Mouse (Mus musculus) yolk sac, embryonic 10.5 days (tissue): Measurements from ENCODE around the gene Gm12258.
"Not testable (repeated sequence)": the region's sequence is repeated elsewhere in the genome, so short reads cannot be mapped to it uniquely, and the experiment has no call there.

Experiments used
- DNase-seq: peaks from one replicate; pipeline ENCODE4 v3.0.0-alpha.2; 2017; ENCODE audit warnings: low spot score

The Gm12258 gene

DNA sequence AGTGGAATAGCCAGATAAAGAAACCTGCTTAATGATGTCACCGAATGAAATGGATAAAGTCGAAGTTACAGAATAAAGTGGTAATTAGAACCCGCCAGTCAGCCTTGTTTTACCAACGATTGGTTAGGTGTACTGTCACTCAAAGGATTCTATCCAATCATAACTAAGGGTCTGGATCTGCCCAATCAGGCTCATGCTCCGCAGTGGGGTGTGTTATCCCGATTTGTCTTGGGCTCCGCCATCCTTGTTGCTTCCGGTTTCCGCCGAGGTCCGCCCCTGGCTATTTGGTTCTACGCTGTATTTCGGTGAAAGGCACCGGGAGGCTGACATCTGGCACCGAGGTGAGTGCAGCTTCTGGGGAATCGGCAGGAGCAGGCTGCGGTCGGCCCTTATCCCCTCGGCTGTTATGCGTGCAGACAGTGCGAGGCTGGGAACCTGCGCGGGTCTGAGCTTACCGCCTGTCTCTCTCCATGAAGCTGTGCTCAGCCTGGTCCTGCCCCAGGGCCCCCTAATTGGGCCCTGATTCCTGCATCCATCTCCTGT is at the start of gene Gm12258:
Gene Gm12258, plus strand, starts transcription at position 240 of the 543 bp plus-strand sequence.
- DNase-seq: peak; percentile 93

DNA sequence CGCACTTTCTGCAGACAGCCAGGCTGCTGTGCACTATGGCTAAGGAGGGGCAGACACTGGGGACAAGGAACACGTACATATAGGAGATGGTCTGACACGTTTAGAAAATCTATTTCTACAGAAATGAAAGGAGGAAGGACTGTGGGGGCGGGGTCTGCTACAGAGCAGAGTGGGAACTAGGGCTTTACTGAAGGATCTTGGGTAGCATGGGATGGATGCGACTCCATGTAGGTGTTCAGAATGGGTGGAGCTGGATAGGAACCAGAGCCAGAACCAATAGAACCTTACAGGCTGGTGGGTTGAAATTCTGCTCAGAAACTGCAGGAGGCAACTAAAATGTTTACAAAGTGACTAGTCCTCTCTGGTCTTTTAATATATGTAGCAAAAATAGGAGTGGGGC is 47.2 kb upstream of the Gm12258 start:
- DNase-seq: no peak

DNA sequence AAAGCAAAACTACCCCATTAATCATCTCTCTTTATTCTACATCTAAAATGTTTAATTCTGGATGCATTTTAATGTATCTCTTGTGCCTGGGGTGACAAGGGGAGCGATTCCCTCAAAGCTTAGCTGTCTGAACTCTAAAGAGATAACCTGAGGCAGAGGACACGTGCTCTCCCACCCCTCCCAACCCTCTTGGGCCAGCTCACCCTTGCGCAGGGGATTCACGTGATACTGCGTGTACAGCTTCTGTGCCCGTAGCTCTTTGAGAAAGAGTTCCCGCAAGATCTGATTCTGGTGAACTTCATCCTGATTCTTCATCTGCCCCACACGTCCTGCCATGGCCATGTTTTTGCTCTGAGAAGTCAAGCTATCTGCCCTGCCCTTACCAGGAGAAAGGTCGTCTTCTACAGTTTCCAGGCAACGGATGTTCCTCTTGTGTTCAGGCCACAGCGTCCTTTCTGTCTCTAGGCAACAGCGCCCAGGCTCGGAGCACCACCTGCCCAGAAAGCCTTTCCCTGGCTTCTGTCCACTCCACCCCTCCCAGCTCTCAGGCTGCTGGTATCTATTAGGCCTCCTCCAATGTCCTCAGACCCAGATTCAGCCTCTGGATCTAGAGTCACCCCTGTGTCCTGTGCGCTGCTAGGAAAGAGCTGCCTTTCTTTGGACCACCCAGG is 45.3 kb upstream of the Gm12258 start, which contains the start of gene Fam183b:
Gene Fam183b, minus strand, starts transcription at position 403 of the 671 bp plus-strand sequence.
- DNase-seq: peak; percentile 27

DNA sequence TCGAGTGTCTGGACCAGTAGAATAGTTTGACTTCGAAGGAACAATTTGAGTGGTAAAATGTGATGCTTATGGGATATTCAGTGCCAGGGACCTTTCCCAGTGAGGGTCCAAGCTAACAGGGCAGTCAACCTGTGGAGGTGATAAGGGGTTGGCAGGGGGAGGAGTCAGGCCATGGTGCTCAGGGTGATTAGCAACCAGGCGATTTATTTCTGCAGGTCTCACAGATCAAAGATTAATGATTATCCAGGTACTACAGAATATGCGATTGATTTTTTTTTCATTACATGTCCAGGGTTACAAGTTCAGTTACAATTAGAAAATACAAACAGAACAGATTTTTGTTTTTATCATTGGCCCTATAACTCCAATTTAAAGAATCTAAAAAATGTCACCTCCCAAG is 43.1 kb upstream of the Gm12258 start:
- DNase-seq: no peak

DNA sequence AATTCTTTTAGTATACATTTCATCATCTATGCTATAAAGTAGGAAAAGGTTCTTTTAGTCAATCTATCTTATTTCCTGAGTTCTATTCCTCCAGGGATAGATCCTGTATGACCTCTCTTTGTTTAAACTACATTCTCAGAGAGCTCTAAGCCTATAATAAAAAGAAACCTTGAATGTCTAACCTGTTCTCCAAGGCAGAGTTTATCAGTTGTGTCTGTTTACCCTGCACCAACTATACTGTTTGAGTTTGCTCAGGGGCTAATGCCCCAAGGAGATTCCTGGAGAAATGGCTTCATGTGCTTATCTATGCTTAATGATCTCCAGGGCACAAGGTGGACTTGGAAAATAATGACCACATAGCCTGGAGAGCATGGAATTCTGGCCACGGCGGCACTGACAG is 42.6 kb upstream of the Gm12258 start:
- peak; percentile 45 for DNase-seq

DNA sequence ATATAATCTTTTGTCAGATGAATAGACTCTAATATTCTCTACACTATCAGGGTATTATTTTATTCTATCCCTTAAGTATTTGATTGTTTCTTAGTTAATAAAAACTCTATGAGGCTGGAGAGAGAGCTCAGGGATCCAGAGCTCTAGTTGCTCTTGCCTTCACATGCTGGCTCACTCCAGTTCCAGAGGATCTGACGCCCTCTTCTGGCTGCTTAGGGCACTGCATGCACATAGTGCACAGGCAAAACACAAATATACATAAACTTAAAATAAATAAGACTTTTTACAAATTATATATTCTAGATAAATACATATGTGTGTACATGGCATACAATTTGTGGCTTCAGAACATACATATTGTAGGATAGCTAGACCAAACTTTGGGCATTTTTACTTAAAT is 35.0 kb upstream of the Gm12258 start:
- DNase-seq: no peak

DNA sequence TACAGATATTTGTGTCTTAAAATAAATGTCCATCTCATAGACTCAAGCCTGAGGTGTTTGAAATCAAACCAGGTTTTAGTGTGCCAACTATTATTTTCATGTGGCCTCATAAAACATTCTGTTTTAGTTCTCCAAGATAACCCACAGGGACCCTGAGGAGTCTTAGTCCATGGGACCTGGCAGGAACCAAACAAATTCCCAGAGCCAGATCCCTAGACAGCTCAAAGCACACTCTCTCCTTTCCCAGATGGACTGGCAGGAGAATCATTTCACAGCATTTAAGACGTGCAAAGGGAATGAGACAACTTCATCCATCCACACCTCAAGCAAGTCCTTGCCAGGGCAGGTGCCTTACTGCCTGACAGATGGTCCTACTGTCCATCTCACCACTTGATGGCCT is 32.3 kb upstream of the Gm12258 start, which contains the start of gene Olfr313:
Gene Olfr313, plus strand, starts transcription at position 301 of the 400 bp plus-strand sequence.
- not testable (repeated sequence) for DNase-seq

DNA sequence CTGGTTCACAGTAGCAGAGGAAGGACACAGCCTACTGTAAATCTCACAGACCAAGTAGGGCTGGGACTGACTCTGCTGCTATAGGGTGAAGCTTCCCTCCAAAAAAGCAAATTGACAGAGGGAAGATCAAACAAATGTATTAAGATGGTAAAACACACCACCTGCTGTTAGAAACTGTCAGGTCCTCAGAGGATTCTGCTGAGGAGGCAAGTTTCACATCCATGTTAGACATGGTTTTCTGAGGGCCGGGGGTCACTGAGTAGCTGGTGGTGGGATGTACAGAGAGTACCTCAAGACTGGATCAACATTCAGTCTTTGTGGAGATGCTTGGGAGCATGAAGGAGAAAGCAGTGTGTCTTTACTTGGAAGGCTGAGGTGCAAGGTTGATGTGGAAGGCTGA is 31.3 kb upstream of the Gm12258 start:
- DNase-seq: no peak

DNA sequence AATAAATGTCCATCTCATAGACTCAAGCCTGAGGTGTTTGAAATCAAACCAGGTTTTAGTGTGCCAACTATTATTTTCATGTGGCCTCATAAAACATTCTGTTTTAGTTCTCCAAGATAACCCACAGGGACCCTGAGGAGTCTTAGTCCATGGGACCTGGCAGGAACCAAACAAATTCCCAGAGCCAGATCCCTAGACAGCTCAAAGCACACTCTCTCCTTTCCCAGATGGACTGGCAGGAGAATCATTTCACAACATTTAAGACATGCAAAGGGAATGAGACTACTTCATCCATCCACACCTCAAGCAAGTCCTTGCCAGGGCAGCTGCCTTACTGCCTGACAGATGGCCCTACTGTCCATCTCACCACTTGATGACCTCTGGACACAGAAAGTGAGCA is 18.0 kb upstream of the Gm12258 start, which contains the start of gene Olfr312:
Gene Olfr312, plus strand, starts transcription at position 301 of the 400 bp plus-strand sequence.
- not testable (repeated sequence) for DNase-seq

DNA sequence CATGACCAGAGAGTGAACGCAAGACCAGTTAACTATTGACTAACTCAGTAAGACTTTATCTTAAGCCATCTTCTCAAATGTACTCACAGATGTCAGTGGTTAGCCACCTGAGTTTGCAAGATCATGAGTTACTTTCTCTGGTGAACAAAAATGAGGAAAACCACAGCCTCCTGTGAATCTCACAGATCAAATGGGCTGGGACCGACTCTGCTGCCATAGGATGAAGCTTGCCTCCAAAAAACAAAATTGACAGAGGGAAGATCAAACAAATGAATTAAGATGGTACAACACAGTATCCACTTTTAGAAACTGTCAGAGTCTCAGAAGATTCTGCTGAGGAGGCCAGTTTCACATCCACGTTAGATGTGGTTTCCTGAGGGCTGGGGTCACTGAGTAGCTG is 17.2 kb upstream of the Gm12258 start:
- no peak for DNase-seq

DNA sequence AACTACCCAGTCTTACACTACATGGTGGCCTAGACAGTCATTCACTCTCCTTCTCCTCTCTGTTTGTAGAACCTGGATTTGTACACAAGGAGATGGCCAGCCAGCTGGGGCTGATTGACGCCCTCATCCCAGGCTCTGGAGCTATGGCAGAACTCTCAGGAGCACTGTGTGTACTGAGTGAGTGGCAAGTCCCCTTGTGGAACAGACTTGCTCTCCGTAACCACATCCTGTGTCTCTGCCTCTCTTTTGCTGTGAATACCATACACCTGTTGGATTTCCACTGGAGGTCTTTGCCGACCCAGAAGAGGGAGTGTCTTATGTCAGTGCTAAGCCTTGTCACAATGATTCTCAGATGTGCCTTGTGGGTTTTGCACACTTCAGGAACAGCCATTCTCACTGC is 14.4 kb upstream of the Gm12258 start:
- DNase-seq: not testable (repeated sequence)

DNA sequence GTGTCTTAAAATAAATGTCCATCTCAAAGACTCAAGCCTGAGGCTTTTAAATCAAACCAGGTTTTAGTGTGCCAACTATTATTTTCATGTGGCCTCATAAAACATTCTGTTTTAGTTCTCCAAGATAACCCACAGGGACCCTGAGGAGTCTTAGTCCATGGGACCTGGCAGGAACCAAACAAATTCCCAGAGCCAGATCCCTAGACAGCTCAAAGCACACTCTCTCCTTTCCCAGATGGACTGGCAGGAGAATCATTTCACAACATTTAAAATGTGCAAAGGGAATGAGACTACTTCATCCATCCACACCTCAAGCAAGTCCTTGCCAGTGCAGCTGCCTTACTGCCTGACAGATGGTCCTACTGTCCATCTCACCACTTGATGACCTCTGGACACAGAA is 8.0 kb upstream of the Gm12258 start, which contains the start of gene Olfr311:
Gene Olfr311, plus strand, starts transcription at position 301 of the 400 bp plus-strand sequence.
- not testable (repeated sequence) for DNase-seq

DNA sequence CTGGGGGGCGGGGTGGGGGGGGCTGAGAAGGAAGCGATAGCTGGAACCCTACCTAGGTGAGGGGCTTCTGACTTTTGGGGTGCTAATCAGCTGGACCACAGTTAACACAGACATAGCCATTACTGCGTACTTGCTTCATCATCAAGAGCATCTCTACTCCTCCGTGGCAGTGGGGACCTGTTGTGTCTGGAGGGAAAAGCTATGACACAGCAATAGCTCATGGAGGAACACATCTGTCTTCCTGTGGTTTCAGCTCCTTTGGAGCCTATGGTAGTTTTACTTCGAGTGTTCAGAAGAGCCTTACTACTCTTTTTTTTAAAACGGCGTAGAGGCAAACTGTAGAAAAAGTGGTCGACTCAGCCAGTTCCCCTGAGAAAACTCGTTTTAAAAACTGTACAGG is 678 bp downstream of the Gm12258 start:
- DNase-seq: no peak

DNA sequence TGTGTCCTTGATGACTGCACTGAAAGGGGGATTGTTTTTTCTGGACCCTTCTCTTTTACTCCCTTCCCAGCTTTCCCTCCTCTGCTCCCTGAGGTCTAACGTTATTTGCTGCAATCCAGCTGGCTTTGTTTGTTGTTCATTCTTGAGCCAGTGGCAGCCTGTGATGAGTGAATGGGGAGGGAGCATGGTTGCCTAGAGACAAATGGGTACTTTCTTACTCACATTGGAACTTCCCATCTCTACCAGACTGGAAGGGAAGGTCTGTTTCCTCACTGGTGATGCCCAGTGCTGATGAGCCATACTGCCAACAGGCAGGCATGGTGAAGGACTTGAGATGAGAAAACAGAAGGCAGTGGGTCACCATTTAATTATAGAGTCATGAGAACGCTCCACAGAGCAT is 2.8 kb downstream of the Gm12258 start:
- DNase-seq: no peak

DNA sequence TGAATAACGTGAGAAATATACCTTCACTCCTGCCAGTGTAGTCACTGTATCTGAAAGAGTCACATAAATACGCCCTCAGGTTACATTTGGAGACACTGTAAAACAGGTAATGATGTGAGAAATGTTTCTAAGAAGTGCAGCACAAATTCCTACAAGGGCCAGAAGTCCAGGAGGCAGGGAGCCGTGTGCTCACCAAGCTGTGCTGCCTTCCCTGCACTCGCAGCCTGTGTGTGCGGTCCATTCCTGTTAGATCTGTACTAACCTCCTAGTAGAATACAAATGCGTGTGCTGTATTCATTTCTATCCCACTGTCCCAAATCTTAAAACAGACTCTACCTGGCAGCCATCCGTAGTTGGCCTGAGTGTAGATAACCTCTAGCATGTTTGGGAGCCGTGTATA is 13.8 kb downstream of the Gm12258 start:
- no peak for DNase-seq

DNA sequence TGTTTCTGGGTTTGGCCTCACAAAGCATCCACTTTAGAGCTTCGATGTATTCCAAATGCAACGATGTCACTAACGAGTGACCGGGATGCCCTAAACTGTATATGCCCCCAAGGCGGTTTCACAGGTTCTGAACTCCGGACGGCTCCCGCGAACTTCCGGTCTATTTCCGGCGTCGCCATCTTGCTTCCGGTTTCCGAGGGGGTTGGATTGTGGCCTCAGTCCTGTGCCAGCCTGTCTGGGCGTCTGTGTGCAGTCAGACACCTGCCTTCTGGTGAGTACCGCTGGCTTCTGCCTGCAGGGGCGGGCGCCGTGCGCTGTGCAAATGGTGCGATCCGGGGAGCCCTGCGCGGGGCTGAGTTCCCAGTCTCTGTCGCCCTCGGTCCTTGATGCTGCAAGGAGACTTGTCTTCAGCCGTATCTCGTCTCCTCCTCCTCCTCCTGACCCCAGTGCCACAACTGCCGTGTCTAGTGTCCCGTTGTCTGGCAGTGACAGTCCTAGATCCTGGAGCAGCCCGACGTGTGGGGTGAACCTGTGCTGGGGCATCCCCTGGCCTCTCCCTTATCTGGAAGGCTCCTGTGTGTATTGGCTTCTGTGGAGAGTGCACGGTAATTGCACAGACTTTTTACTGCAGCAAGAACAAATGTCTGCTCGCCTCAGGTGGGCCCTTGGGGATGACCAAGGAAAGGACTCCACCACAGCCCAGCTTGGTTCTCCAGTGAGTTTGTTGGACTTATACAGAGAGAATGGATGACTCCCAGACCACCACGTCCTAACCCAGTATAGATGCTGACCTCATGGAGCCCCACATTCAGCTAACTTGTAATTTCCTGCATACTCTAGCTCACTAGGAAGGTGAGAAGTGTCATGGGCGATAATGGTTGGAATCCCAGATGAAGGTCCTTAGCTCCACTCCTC is 20.3 kb downstream of the Gm12258 start, which contains the start of gene 2810021J22Rik:
Gene 2810021J22Rik, plus strand, starts transcription at position 178 of the 915 bp plus-strand sequence.
- peak; percentile 86 for DNase-seq

DNA sequence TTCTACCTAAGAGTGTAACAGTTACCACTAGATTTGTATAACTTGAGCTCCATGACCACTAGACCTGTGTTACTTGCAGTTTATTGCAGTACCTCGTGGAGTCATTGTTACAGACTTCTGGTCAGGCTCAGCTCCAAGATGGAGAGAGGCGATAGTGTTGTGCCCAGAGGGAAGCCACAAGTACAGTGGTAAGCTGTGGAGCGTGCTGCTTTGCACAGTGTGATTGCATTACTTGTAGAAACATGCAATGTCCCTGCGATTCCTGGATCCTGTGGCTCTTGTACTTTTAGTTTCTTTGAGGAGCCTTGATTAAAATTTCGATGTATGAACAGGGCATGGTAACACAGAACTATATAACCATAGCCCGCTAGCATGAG is 21.0 kb downstream of the Gm12258 start:
- DNase-seq: no peak

DNA sequence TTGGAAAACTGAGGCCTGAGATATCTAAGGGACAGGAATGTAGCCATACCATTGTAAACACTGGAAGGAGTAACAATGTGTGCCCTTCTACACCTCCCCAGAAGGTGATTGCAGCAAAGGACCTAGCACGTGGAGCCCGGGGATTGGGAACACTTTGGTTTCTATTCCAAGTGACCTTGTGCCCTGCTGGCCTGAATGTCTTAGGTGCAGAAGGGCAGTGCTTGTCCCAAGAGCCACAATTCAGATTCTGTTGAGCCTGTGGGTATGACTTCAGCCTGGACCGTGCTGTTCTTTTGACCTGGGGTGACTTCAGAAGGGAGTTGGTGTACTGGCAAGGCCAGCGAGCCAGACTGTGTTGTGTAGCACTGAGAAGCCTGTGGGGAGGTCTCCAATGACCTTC is 24.0 kb downstream of the Gm12258 start:
- DNase-seq: no peak

DNA sequence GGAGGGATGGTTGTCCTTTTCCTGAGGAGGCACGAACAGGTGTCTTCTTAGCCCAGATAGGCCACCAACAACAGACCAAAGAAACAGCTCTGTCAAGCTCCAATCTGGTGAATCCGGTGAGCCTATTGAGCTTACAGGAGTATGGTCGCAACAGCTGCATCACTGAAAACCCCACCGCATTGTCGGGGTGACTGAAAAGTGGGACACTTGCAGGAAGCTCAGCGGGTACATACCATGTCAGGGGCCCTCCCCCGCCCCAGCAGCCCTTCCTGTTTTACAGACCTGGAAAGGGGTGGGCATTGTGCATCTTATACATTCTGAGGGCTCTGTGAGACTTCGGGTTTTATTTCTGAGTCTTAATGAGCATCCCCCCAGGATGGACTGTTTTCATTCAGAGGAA is 36.8 kb downstream of the Gm12258 start:
- DNase-seq: no peak

DNA sequence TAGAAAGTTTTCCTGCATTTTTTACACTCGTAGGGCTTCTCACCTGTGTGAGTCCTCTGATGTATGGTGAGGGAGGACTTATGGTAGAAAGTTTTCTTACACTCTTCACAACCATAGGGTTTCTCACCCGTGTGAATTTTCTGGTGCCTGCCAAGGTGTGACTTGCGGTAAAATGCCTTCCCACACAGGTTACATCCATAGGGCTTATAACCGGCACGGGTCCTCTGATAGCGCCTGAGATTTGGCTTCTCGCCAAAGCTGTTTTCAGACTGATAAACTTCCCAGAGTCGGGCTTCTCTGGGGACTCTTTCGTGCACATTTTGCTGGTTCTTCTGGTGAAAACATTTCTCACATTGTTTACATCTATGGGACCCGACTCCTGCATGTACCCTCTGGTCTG is 43.6 kb downstream of the Gm12258 start:
- DNase-seq: no peak

DNA sequence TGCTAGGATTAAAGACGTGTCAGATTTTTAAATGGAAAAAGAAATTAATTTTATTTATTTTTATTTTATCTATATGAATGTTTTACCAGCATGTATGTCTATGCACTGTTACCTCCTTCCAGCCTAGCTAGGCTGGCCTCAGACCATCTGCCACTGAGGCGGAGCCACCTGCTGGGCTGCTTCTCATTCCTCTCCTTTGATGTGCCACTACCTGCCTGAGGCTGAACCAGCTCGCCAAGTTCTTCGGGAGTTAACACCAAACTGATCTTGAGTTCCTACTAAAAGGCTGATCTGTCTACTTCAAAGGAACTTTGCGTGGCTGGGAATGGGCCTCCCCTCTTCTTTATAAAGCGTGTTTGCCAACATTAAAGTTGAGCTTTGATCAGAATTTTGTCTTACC is 47.5 kb downstream of the Gm12258 start:
- no peak for DNase-seq

DNA sequence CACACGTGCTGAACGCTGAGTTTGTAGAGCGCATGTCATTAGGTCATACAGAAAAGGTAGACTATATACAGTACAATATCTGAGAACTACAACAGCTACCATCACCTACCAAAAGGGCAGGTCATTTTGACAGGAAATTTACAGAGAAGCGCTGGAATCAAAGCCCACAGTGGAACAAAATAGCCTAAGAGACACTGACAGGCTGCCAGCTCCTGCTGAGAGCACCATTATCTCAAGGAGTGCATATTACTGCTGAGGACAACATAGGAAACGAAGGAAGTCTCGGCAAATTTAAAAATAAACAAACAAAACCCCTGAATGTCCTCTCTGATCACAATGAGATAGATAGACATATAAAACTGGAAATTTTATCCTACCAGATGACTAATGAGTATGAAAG is 50.5 kb downstream of the Gm12258 start:
- DNase-seq: no peak

DNA sequence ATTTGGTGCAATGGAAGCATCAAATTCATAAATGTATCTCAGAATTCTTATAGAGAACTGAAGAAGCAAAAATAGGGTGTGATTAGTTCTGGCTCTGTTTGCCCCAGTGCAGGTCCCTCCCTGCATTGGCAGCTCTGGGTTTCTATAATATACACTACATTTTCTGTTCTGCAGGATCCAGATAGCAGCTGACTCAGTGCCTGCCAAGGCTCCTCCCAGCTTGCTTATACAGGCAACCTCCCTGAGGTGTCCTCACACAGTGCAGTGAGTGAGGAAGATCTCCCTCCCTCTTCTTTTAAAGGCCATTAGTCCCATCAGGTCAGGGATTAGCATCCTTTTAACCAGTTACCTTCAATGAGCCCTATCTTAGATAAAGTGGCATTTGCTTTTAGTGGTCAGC is 54.1 kb downstream of the Gm12258 start:
- DNase-seq: no peak
